Mouse (Mus musculus) liver, embryonic 14.5 days (tissue): Measurements from ENCODE around the gene Raly. TPM values are rescaled to one million over a fixed set of nuclear protein-coding genes. Genes with fewer than 3 reads are reported as not detected.
A peak's percentile ranks its signal among the peaks of the same experiment; 100 is the strongest.

Experiments used
- ATAC-seq: fragments of 200-750 bp; cut with Nextera tagmentation; 2 replicates; pipeline ENCODE4 v1.8.0; 2017; ENCODE audit warnings: moderate number of reproducible peaks, mild to moderate bottlenecking, moderate library complexity; ENCODE audit not compliant: insufficient read depth
- DNase-seq, 3 experiments: peaks; one replicate each; pipeline ENCODE4 v3.0.0-alpha.2; 2012 to 2013; ENCODE audit warnings: low read depth in 3 of 3, low spot score in 3 of 3
- H3K27ac ChIP-seq: fragments of 300-500 bp; sonication (generic); 2 replicates; pipeline ENCODE4 v1.5.1; 2014; ENCODE audit warnings: moderate library complexity, mild to moderate bottlenecking, control low read depth, inconsistent platforms
- H3K27me3 ChIP-seq: fragments of 300-500 bp; sonication (generic); 2 replicates; pipeline ENCODE4 v1.6.1; 2014; ENCODE audit warnings: mild to moderate bottlenecking, low read length, moderate library complexity; ENCODE audit not compliant: control insufficient read depth, insufficient read depth
- H3K36me3 ChIP-seq: fragments of 300-500 bp; sonication (generic); replicated peaks from 2 replicates; pipeline ENCODE4 v1.6.1; 2014; ENCODE audit warnings: low read depth; ENCODE audit not compliant: control insufficient read depth, insufficient read depth
- H3K4me1 ChIP-seq, 2 experiments: fragments of 200-500 bp in 1 of 2; fragments of 300-500 bp in 1 of 2; sonication (generic) in 1 of 2; replicated peaks; 2 replicates each; pipeline ENCODE4 v1.6.1; 2012 to 2014; ENCODE audit warnings: antibody characterized with exemption in 1 of 2, inconsistent platforms in 1 of 2, low read length in 1 of 2; ENCODE audit not compliant: control insufficient read depth in 2 of 2, insufficient read depth in 2 of 2
- H3K4me2 ChIP-seq: fragments of 300-500 bp; sonication (generic); 2 replicates; pipeline ENCODE4 v1.6.1; 2014; ENCODE audit warnings: low read depth, mild to moderate bottlenecking, control low read depth, moderate library complexity
- H3K4me3 ChIP-seq, 2 experiments: fragments of 200-500 bp in 1 of 2; fragments of 300-500 bp in 1 of 2; sonication (generic) in 1 of 2; 2 replicates each; pipeline ENCODE4 v1.5.1; 2012 to 2014; ENCODE audit warnings: low read depth in 2 of 2, low read length in 2 of 2, mild to moderate bottlenecking in 2 of 2, control low read depth in 1 of 2, inconsistent platforms in 1 of 2, moderate library complexity in 1 of 2; ENCODE audit not compliant: insufficient read depth in 1 of 2
- H3K9ac ChIP-seq: fragments of 300-500 bp; sonication (generic); replicated peaks from 2 replicates; pipeline ENCODE4 v1.6.1; 2014; ENCODE audit warnings: mild to moderate bottlenecking, control low read depth, moderate library complexity
- H3K9me3 ChIP-seq: fragments of 300-500 bp; sonication (generic); 2 replicates; pipeline ENCODE4 v1.6.1; 2016; ENCODE audit warnings: low read length, mixed read lengths; ENCODE audit not compliant: control insufficient read depth
- CTCF ChIP-seq: IDR thresholded peaks from 2 replicates; pipeline ENCODE4 v1.5.1; 2016; ENCODE audit warnings: antibody characterized with exemption, low read depth, control low read depth
- EP300 ChIP-seq: IDR thresholded peaks from 2 replicates; pipeline ENCODE4 v1.6.1; 2016; ENCODE audit warnings: antibody characterized with exemption, low read depth
- WGBS: fragments of 180-500 bp; shearing (Covaris S2); extraction: QIAGEN DNeasy Blood & Tissue Kit; methylation state at CpG from one replicate; pipeline ENCODE4 v1.1.7; 2014; ENCODE audit not compliant: insufficient replicate concordance; 5-methylcytosine and 5-hydroxymethylcytosine counted together
- polyA plus RNA-seq, 2 experiments: library from polyadenylated mRNA; depleted of rRNA in 1 of 2; stranded (reverse) in 1 of 2; unstranded in 1 of 2; fragments of >200 nt; fragmentation: Nextera tagmentation in 1 of 2; extraction: Ambion mirVana in 1 of 2; gene quantifications; 2 replicates each; pipeline versions ENCODE4 v1.2.1 to v1.2.3; 2012 to 2014

Gene Raly
- polyA plus RNA-seq, 2 experiments = 35.9 to 237 TPM

DNA sequence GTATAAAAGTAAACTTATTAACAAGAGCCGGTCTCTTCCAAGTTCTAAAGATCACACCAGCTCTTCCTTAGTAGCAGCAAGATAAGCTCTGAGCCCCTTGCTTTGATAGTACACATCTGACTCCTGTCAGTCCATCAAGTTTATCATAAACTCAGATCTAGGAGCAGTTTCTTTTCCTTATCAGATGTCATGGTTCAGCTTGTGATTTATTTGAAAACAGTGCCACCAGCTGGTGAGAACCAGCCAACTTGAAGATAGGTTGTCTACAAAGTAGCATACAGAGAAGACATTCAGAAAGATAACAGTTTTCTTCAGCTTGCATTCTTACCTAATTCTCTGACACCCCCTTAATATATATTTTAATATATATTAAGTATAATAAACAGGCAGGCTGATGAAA lies 64.5 kb downstream of the Raly start:
- ATAC-seq (no peak), DNase-seq (peak; percentile 9 to 23 (median 10))
- H3K9ac ChIP-seq = no peak overlapping the region
- no peak overlapping the region for H3K4me3 ChIP-seq
- H3K27ac ChIP-seq = no peak overlapping the region
- H3K4me1 ChIP-seq = no peaks in the 10 kb centered on the region
- peaks cover 25% of the 10 kb centered on the region for H3K36me3 ChIP-seq
- no peaks in the 10 kb centered on the region for H3K9me3 ChIP-seq
- TF ChIP-seq EP300 (no peak), CTCF (peak; percentile 39; the same call in 1 of the 2 replicates)
- WGBS = 97% methylated on average over 1 of the region's 1 CpGs
- H3K27me3 ChIP-seq = no peaks in the 10 kb centered on the region
- H3K4me2 ChIP-seq = no peak overlapping the region

DNA sequence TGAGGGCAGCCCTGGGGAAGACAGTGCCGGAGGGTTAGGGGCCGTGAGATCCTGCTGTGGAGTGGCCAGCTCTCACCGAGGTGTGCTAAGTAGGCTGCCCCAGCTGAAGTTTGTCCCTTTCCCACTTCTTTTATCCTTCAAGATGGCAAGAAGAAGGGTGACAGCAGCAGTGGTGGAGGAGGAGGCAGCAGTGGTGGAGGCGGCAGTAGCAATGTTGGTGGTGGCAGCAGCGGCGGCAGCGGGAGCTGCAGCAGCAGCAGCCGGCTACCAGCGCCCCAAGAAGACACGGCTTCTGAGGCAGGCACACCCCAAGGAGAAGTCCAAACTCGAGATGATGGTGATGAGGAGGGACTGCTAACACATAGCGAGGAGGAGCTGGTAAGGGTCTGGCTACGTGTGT lies 72.8 kb downstream of the Raly start:
- ATAC-seq (no peak), DNase-seq (no peak)
- TF ChIP-seq CTCF (no peak), EP300 (no peak)
- WGBS = 92% methylated on average over 13 of the region's 13 CpGs
- Histone ChIP-seq H3K4me3 (no peak overlapping the region), H3K27ac (no peak overlapping the region), H3K9me3 (no peaks in the 10 kb centered on the region), H3K4me1 (no peaks in the 10 kb centered on the region), H3K27me3 (no peaks in the 10 kb centered on the region), H3K9ac (no peak overlapping the region), H3K36me3 (peaks cover 90% of the 10 kb centered on the region), H3K4me2 (no peak overlapping the region)

DNA sequence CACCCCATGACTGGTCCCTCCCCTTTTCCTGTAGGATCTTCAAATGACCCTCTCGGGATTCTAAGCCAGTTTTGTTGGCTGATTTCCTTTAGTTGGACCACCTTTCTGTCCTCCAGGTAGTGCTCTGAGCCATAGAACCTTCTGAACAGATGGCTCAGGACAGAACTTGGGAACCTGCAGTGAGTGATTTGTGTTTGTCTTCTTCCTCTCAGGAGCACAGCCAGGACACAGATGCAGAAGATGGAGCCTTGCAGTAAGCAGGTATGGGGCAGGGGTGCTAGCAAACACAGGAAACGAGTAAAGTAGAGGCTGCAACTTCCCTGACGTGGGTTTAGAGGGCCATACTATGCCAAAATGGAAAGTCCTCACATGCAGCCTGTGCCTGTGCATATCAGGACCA lies 74.8 kb downstream of the Raly start:
- ATAC-seq = no peak

DNA sequence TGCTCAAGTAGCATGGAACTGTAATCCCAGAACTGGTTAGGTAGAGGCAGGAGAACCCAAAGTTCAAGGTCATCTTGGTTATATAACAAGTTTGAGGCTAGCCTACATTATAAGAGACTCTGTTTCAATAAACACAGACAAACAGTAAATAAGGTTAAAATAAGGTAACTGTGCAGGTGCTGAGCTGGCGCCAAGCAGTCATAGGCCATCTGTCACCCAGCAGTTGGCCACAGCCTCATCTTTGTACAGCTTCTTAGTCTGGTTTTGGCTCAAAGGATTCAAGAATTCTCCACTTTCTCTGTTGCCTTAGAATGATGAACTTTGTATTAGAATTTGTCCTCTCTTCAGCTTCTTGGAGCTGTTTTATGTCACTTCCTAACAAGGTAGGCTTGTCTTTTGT lies 77.2 kb downstream of the Raly start:
- DNase-seq = no peak
- WGBS = 92% methylated on average over 1 of the region's 1 CpGs
- H3K27ac ChIP-seq = no peak overlapping the region

More for the DNA sequence above, 74.8 kb downstream of the Raly start:
- H3K4me2 ChIP-seq = no peak overlapping the region
- no peak overlapping the region for H3K9ac ChIP-seq
- peaks cover 96% of the 10 kb centered on the region for H3K36me3 ChIP-seq
- 76% methylated on average over 3 of the region's 3 CpGs for WGBS
- H3K27ac ChIP-seq = no peak overlapping the region
- no peak overlapping the region for H3K4me3 ChIP-seq
- TF ChIP-seq EP300 (no peak), CTCF (no peak)
- no peaks in the 10 kb centered on the region for H3K27me3 ChIP-seq
- no peaks in the 10 kb centered on the region for H3K4me1 ChIP-seq
- DNase-seq = no peak
- no peaks in the 10 kb centered on the region for H3K9me3 ChIP-seq

DNA sequence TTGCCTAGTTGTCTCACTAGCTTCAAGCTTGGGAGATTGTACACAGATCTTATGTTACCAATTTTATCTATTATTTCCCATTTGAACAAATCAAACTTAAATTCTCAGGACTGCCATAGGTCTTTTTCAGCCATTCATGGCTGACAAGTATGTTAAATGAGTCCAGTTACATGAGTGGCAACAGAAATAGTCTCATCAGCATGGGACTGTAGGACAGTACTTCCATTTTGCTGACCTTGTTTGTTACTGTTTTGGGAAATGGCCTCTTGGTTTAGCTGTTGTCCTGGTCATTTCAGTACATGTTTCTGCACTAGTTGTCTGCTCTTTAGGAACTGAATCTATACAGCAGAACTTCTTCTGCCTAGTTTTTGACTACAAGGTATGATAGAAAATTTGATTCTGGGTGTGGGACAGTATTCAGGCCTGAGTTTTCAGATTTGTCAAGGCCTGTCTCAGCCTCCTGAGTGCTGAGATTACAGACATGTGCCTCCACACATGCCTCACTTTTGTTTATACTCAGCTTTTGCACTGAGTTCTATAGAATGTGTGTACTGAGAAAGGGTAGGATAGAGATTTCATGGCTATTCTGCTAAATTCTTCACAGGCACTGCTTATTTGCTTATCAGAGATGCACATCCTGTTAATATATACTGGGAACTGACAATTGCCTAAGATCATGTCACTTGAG lies 79.2 kb downstream of the Raly start:
- H3K36me3 ChIP-seq = peaks cover 86% of the 10 kb centered on the region
- H3K27ac ChIP-seq = no peak overlapping the region
- no peaks in the 10 kb centered on the region for H3K27me3 ChIP-seq
- H3K4me3 ChIP-seq = no peak overlapping the region
- H3K4me2 ChIP-seq = no peak overlapping the region
- H3K9ac ChIP-seq = no peak overlapping the region
- H3K4me1 ChIP-seq = no peaks in the 10 kb centered on the region
- no peaks in the 10 kb centered on the region for H3K9me3 ChIP-seq
- TF ChIP-seq CTCF (no peak), EP300 (no peak)
- DNase-seq (no peak), ATAC-seq (no peak)

More for the DNA sequence above, 77.2 kb downstream of the Raly start:
- Histone ChIP-seq H3K4me1 (no peaks in the 10 kb centered on the region), H3K4me3 (no peak overlapping the region), H3K9me3 (no peaks in the 10 kb centered on the region), H3K27me3 (no peaks in the 10 kb centered on the region), H3K9ac (no peak overlapping the region), H3K36me3 (peaks cover 90% of the 10 kb centered on the region), H3K4me2 (no peak overlapping the region)
- TF ChIP-seq EP300 = no peak
- no peak for ATAC-seq
